ENCODE assay signal across 21 mouse cellular contexts in genomic region chr13:46886497-46887261, GRCm38 (mm10).
"Had no signal": no experiment of that assay in that cellular context is flagged by ENCODE, and none has a peak within 500 bp of the region (broad histone marks: within the 10 kb centered on the region; RNA-seq: fewer than 3 reads in every experiment).

No protein-coding gene starts in this region.

- H3K27ac ChIP-seq: limb, embryonic 12.5 days; limb, embryonic 15.5 days; liver, embryonic 14.5 days; macrophage; midbrain, embryonic 12.5 days; neural tube, embryonic 12.5 days; stomach, postnatal 0 days had no signal

- H3K27me3 ChIP-seq: limb, embryonic 12.5 days; limb, embryonic 15.5 days; midbrain, embryonic 12.5 days; midbrain, embryonic 15.5 days; neural tube, embryonic 12.5 days; neural tube, embryonic 15.5 days had no signal

- ATAC-seq: liver, postnatal 0 days; lung, postnatal 0 days had no signal

- DNase-seq: kidney, postnatal 14 days; kidney, postnatal 4 days; left cerebral cortex, postnatal 4 days; liver, postnatal 0 days; lung, embryonic 14.5 days; right cerebral cortex, adult 18-20 months; right cerebral cortex, postnatal 14 days; right cerebral cortex, postnatal 4 days; thymus, adult 2 months; thymus, postnatal 14 days had no signal

- H3K4me1 ChIP-seq: midbrain, embryonic 12.5 days; neural tube, embryonic 12.5 days had no signal

- H3K36me3 ChIP-seq: limb, embryonic 12.5 days; limb, embryonic 15.5 days; midbrain, embryonic 12.5 days; midbrain, embryonic 15.5 days; neural tube, embryonic 12.5 days; neural tube, embryonic 15.5 days had no signal

- H3K4me3 ChIP-seq: limb, embryonic 12.5 days; limb, embryonic 15.5 days; midbrain, embryonic 12.5 days; midbrain, embryonic 15.5 days; neural tube, embryonic 12.5 days; neural tube, embryonic 15.5 days had no signal

- H3K4me2 ChIP-seq: limb, embryonic 12.5 days; limb, embryonic 15.5 days; liver, embryonic 11.5 days; lung, embryonic 14.5 days; midbrain, embryonic 12.5 days; midbrain, embryonic 15.5 days; neural tube, embryonic 12.5 days; neural tube, embryonic 15.5 days had no signal

- H3K9ac ChIP-seq: limb, embryonic 12.5 days; limb, embryonic 15.5 days; liver, embryonic 14.5 days; liver, postnatal 0 days; lung, embryonic 14.5 days; midbrain, embryonic 12.5 days; midbrain, embryonic 15.5 days; neural tube, embryonic 12.5 days; neural tube, embryonic 15.5 days had no signal

- H3K9me3 ChIP-seq: limb, embryonic 12.5 days; limb, embryonic 15.5 days; midbrain, embryonic 12.5 days; midbrain, embryonic 15.5 days; neural tube, embryonic 12.5 days; neural tube, embryonic 15.5 days had no signal
